Mouse (Mus musculus): ENCODE data around the gene Dusp10.

GRCm38 (mm10) chr1:184040181-184040580 lies 27.1 kb downstream of the Dusp10 start:
- TF ChIP-seq GATA1 (IDR thresholded peaks at IDR 0.05; ENCODE audit: low read length) (no peak), TAL1 (IDR thresholded peaks at IDR 0.05; ENCODE audit: low read length) (no peak)

Measured in erythroblast, embryonic 14.5 days (primary cell).